Mouse (Mus musculus) G1E (cell line): ENCODE measurements at regions not wholly inside any gene's neighbourhood (a gene's known extent, or its start where the extent isn't known, plus 50 kb on each side); places are given as distances from the start of the nearest gene placed in this dataset.

Experiments
- CTCF ChIP-seq: IDR thresholded peaks from 2 replicates; pipeline ENCODE4 v1.5.1; 2012; ENCODE audit warnings: low read depth, low read length, inconsistent platforms, mixed read lengths
- GATA1 ChIP-seq: IDR thresholded peaks from 2 replicates; pipeline ENCODE4 v1.6.1; 2012; ENCODE audit warnings: borderline replicate concordance, low read length, inconsistent platforms, mixed read lengths
- POLR2AphosphoS5 ChIP-seq: IDR thresholded peaks from 2 replicates; pipeline ENCODE4 v1.6.1; 2012; ENCODE audit warnings: low read depth, low read length, inconsistent platforms; ENCODE audit not compliant: insufficient replicate concordance
- TAL1 ChIP-seq: conservative IDR thresholded peaks from 2 replicates; pipeline ENCODE4 v1.6.1; 2012; ENCODE audit warnings: low read depth, low read length, inconsistent platforms, mixed read lengths

DNA sequence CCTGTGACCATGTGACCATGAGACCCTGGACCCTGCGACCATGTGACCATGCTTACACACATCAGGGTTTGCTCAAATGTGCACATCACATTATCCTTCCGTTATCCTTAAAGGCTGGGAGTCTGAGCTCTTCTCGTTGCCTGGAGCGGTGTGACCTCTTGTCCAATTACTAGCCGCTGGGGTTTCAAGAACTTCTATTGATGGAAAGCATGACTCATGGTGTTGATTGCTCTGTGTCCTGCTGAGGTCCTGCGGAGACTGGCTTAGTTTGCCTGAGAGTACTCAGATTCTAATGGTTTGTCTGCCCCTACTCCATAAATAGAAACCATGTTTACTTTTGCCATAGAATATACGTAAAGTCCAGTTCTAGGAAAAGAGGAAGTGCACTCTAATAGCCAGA, 197.5 kb upstream of the Pik3r1 start:
- no peak for TF ChIP-seq TAL1
- TF ChIP-seq CTCF = no peak
- TF ChIP-seq POLR2AphosphoS5 = no peak
- no peak for TF ChIP-seq GATA1
